Mouse (Mus musculus) G1E (cell line): Measurements from ENCODE around the gene Pex12.

Source experiments
- CTCF ChIP-seq: IDR thresholded peaks from 2 replicates; pipeline ENCODE4 v1.5.1; 2012; ENCODE audit warnings: low read depth, low read length, inconsistent platforms, mixed read lengths
- GATA1 ChIP-seq: IDR thresholded peaks from 2 replicates; pipeline ENCODE4 v1.6.1; 2012; ENCODE audit warnings: borderline replicate concordance, low read length, inconsistent platforms, mixed read lengths
- GATA2 ChIP-seq: IDR thresholded peaks from 2 replicates; pipeline ENCODE4 v1.6.1; 2012; ENCODE audit warnings: low read depth, low read length, inconsistent platforms, borderline replicate concordance
- POLR2AphosphoS5 ChIP-seq: IDR thresholded peaks from 2 replicates; pipeline ENCODE4 v1.6.1; 2012; ENCODE audit warnings: low read depth, low read length, inconsistent platforms; ENCODE audit not compliant: insufficient replicate concordance
- TAL1 ChIP-seq: conservative IDR thresholded peaks from 2 replicates; pipeline ENCODE4 v1.6.1; 2012; ENCODE audit warnings: low read depth, low read length, inconsistent platforms, mixed read lengths

- TF ChIP-seq GATA1 = no peak
- no peak for TF ChIP-seq CTCF
- no peak for TF ChIP-seq POLR2AphosphoS5
- no peak for TF ChIP-seq TAL1
- no peak for TF ChIP-seq GATA2
These were observed 20.3 kb downstream of the Pex12 start for GRCm38 (mm10) chr11:83282084-83282483.
